Mouse (Mus musculus) cerebellum, adult 8-10 months (tissue): Measurements from ENCODE around the gene Fastkd1.
A peak's percentile ranks its signal among the peaks of the same experiment; 100 is the strongest.
"Not testable (repeated sequence)": the region's sequence is repeated elsewhere in the genome, so short reads cannot be mapped to it uniquely, and the experiment has no call there.

Experiments
- DNase-seq: peaks from one replicate; pipeline ENCODE4 v3.0.0; 2022

The Fastkd1 gene

GRCm38 (mm10) chr2:69712981-69713625 lies at the start of gene Fastkd1:
Gene Fastkd1 (minus strand): TSS chr2:69713516.
- peak; percentile 81 for DNase-seq

DNA sequence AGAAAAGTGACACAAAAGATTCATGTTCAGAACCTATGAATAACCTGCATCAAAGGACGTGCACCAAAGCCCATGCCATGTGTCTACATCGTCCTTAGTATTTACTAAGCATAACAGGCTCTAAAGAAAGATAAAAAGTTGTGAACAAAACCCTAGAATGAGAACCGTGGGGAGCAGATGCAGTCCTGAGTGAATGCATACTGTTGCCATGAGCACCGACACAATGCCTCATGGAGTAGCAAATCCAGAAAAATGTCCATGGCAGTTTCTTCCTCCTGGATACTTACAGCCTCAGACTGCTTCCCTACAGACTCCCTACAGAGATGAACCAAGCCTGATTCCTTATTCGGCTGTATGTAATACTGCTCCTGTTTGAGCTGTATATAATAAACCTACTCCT lies 47.7 kb upstream of the Fastkd1 start:
- DNase-seq, result no peak

- no peak for DNase-seq
These were observed 31.8 kb upstream of the Fastkd1 start for GRCm38 (mm10) chr2:69745091-69745490.

DNA sequence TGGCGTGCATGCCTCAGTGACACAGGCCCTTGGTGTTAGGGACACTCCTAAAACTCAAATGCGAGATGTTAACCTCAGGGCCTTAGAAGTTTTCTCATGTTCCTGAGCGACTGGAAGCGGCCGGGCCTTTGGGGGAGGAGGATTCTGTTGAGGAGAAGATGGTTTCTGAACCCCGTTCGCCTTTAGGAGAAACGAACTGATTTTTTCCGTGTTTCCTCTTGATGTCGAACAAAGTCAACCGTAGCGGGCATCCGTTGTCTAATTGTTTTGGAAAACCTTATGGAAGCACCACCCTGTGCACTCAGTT lies 10.2 kb upstream of the Fastkd1 start:
- DNase-seq, result no peak

- peak; percentile 91 for DNase-seq
These were observed 9.6 kb upstream of the Fastkd1 start for GRCm38 (mm10) chr2:69722650-69723518.

GRCm38 (mm10) chr2:69722273-69722649 lies 8.9 kb upstream of the Fastkd1 start, which contains the start of gene Ppig:
Gene Ppig (plus strand): TSS chr2:69722545.
- no peak for DNase-seq

DNA sequence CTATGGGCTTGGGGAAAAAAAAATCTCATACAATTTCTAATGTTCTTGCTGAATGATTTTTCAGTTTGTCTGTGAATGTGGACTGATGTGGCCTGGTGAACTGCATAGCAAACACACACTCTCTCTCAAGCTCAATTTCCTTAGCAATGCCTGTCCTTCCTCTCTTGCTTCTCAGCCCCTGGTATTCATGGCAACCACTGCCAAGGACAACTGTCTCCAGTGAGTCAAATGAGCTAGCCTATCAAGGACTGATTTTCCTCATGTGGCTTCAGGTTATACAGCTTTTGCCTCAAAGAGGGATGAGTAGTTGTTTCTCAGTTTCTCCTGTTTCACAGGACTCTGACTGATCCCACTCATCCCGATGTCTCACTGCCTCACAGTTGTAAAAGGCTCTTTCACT lies 5.8 kb upstream of the Fastkd1 start:
- DNase-seq, result no peak

- no peak for DNase-seq
These were observed 3.2 kb upstream of the Fastkd1 start for GRCm38 (mm10) chr2:69716483-69716882.

- peak; percentile 23 for DNase-seq
These were observed 810 bp upstream of the Fastkd1 start for GRCm38 (mm10) chr2:69714126-69714525.

DNA sequence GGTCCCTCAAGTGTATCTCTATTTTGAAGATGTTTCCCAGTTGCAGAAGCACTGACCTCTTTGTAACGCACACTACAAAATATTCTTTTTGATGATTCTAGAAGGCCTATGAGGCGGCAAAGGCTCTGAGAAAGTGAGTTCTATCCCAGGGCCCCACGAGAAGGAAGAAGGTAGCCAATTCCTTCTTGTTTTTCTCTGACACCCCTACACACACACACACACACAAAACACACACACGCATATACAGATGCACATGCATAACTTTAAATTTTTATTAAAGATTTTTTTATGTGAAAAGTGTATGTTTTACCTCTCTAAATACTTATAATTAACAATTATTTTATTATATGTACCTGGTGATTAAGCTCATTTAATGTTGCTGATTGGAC lies 304 bp upstream of the Fastkd1 start:
- DNase-seq, result no peak

GRCm38 (mm10) chr2:69712171-69712570 lies 1.1 kb downstream of the Fastkd1 start:
- no peak for DNase-seq

DNA sequence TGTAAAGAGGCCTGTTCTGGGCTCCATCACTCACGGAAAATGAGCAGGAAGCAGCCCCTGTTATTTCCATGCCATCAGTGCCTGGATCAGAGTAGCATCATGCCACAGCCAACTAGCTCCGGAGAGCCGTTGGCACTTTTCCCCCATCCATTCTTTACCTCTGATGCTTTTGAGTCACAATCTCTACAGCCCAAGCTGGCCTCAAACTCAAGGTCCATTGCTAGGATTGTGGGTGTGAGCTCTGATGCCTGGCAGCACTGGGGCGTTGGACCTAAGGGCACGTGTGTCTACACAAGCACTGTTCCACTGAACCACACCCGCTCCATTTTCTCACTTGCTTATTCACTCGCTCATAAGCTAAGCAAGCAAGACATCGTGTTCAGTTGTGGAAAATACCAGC lies 12.9 kb downstream of the Fastkd1 start:
- no peak for DNase-seq

DNA sequence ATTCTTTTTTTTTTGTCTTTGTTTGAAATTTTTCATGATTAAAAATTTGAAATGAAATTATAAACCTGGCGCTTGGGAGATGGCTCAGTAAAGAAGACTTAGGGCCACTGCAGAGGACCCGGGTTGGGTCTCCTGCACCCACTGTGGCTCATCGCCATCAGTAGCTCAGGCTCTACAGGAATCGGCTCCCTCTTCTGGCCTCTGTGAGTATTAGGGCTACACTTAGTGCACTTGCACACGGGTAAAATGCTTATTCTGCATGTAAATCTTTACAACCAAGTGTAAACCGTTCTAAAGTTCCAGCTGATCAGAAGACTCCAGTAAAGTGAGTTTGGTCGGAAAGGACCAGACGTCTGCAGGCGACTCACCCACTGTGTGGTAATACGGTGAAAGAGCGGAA lies 19.8 kb downstream of the Fastkd1 start:
- DNase-seq, result no peak

DNA sequence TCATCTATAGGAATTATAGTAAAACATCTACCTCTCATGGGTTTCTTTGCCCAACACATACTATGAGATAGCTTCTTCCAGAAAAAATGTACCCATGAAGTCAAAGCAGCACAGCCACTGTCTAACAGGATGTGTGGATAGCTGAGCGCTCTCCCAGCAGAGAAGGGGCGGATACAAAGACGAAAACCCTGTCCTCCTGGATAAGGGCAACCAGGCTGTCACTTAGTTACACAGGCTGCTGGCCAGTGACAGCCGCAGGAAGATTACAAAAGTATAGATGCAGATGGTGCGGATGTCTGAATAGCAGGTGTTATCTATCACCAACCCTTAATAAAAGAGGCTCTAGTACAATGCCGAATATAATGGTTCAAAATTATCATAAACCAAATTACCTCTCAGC lies 22.5 kb downstream of the Fastkd1 start:
- no peak for DNase-seq

DNA sequence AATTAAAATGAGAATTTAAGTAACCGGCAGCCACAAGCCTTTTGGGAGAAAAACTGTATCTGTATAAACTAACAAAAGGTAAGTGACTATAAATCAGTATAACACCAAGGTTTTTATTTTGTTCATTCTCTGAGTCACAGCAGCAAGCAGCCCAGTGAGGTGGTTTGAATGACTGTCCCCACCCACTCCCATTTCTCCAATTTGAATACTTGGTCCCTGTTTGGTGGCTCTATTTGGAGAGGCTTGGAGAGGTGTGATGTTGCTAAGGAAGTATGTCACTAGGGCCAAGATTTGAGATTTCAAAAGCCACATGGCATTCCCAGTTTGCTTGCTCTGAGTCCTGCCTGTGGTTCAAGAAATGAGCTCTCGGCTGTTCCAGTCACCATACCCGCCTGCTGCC lies 23.1 kb downstream of the Fastkd1 start:
- DNase-seq, result no peak

DNA sequence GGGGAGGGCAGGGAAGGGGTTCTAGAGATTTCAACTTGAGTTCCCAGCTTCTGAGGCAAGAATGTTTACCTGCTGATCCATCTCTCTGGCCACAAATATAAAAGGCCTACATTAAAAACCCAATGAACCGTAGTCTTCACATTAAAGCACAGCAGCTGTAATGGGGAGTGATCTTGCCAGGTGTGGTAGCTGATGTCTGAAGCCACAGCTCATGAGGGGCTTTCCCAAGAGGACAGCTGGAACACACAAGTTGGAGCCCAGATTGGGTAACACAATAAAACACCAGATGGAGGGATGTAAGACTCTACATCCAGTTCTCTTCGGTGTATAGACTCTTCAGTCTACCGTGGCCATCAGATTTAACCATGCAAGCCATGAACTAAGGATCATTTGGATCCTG lies 28.8 kb downstream of the Fastkd1 start:
- DNase-seq, result no peak

GRCm38 (mm10) chr2:69683036-69683805 lies 30.1 kb downstream of the Fastkd1 start:
- no peak for DNase-seq

GRCm38 (mm10) chr2:69681931-69682330 lies 31.4 kb downstream of the Fastkd1 start:
- DNase-seq, result no peak

DNA sequence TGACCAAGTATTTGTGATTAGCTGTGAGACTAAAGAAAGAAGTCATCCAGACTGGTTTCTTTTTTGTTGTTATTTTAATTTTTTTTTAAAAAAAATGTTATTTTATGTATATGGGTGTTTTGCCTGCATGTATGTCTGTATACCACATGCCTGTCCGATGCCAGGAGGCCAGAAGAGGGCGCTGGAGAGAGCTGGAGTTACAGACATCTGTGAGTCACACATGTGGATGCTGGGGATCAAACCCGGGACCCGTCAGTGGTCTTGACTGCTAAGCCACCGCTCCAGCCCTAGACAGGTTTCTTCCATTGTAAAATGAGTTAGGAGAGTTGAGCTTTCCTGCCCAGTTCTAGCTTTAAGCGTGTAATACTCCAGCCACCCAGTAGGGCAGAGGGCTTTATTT lies 33.3 kb downstream of the Fastkd1 start:
- no peak for DNase-seq

DNA sequence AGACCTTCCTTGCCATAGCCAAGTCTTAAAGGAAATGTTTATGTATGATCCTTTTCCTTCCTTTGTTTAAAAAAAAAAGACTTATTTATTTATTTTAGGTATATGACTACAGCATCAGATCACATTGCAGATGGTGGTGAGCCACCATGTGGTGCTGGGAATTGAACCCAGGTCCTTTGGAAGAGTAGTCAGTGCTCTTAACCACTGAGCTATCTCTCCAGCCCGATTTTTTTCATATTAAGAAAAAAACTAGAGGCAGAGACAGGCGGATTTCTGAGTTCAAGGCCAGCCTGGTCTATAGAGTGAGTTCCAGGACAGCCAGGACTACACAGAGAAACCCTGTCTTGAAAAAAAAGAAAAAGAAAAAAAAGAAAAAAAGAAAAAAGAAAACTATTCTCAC lies 36.1 kb downstream of the Fastkd1 start:
- DNase-seq, result not testable (repeated sequence)

GRCm38 (mm10) chr2:69676713-69677112 lies 36.6 kb downstream of the Fastkd1 start:
- no peak for DNase-seq

GRCm38 (mm10) chr2:69675266-69675665 lies 38.0 kb downstream of the Fastkd1 start:
- DNase-seq, result no peak

DNA sequence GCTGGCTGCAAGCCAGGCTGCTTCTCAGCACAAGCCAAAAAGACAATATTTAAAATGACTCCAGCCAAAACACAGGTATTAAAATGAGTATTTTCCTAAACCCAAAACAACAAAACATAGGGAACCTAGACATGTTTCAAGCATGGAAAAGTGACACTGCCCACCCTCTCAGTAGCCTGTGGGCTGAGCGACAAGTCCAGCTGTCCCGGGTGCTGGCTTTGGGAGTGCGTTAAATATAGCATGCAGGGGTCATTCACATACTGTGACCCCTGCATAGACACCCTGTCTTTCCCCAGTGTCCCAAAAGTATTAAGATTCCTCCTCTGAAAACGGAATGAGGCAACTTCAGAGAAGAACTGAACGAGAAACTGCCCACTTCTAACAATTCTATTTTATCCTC lies 39.6 kb downstream of the Fastkd1 start:
- DNase-seq, result no peak

- DNase-seq, result no peak
These were observed 43.5 kb downstream of the Fastkd1 start, which contains the start of gene Klhl41 for GRCm38 (mm10) chr2:69669853-69670252. Gene Klhl41 (plus strand): TSS chr2:69670120.
